Mouse (Mus musculus): ENCODE measurements at regions not wholly inside any gene's neighbourhood (a gene's known extent, or its start where the extent isn't known, plus 50 kb on each side); places are given as distances from the start of the nearest gene placed in this dataset.

- no peak for TF ChIP-seq CTCF (IDR thresholded peaks at IDR 0.05; ENCODE audit: low read depth)
- no peak for TF ChIP-seq EP300 (IDR thresholded peaks at IDR 0.05; ENCODE audit: low read depth)
Observed at GRCm38 (mm10) chr2:166250571-166250970, 95.1 kb upstream of the Sulf2 start.
